Mouse (Mus musculus): Measurements from ENCODE around the gene Chit1.

Chit1 gene

DNA sequence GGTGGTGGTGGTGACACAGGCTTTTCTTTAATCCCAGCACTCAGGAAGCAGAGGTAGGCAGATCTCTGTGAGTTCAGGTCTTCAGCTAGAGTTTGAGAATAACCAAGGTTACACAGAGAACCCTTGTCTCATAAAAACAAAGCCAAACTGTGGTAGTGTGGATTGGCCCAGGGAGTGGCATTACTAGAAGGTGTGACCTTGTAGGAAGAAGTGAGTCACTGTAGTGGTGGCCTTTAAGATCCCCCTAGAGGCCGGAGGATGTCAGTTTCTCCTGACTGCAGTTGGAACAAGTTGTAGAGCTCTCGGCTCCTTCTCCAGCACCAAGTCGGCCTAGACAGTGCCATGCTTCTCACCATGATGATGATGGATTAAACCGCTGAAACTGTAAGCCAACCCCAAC, at the start of gene Chit1:
Gene Chit1, plus strand, starts transcription at position 264 of the 400 bp plus-strand sequence.
- DNase-seq (ENCODE audit: low read depth, low spot score), result peak; percentile 59
- no peaks in the 10 kb centered on the region for H3K27me3 ChIP-seq (ENCODE audit: control insufficient read depth, insufficient read depth, low read length, poor library complexity, severe bottlenecking)
- H3K36me3 ChIP-seq (ENCODE audit: control insufficient read depth, insufficient read depth, low read length, poor library complexity, severe bottlenecking), result no peaks in the 10 kb centered on the region

DNA sequence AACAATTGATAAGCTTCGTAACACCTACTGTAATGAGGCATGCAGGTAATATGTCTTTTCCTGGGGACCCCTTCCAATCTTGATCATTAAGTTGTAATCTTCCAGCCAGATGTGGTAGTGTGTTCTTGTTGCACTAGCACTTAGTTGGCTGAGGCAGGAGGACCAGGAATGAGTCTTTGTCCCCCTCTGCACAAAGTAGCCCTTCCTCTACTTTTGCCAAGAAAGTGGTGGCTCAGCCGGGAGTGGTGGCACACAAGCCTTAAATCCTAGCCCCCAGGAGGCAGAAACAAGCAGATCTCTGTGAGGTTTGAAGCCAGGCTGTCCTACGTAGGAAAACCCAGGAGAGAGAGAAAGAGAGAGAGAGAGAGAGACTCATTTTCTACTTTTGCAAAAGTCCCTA, 49.1 kb upstream of the Chit1 start:
- no peaks in the 10 kb centered on the region for H3K36me3 ChIP-seq (ENCODE audit: control insufficient read depth, insufficient read depth, low read length, poor library complexity, severe bottlenecking)
- DNase-seq (ENCODE audit: low read depth, low spot score), result no peak
- H3K27me3 ChIP-seq (ENCODE audit: control insufficient read depth, insufficient read depth, low read length, poor library complexity, severe bottlenecking), result no peaks in the 10 kb centered on the region

DNA sequence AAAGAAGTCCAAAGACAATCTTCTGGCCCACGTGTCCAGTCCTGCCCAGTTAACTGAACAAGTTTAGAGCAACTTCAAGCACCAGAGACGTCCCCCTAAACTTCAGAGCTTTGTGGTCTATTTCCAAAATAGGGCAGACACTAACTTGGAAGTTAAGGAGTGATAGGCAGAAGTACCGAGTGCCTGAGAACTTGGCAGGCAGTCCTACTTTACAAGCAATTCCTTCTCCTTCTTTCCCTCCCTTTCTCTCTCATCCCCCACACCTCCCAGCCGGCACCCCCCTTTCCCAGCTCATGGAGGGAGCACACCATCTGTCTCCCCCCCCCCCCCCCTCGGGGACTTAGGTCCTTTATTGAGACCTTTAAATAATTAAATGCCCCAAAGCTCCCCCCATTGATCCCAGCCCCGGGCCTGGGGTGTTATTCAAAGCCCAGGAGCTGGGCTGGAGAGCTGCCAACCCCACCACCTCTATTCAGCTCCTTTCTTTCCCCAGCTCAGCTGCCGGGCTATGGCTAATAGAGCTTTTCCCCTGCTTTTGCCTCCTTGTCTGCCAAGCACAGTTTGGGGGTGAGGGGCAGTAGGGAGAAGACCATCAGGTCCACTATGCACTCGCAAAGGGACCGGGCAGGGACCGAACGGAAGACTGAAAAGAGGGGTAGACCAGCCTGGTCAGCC, 48.5 kb upstream of the Chit1 start:
- DNase-seq (ENCODE audit: low read depth, low spot score), result no peak
- Histone ChIP-seq H3K27me3 (ENCODE audit: control insufficient read depth, insufficient read depth, low read length, poor library complexity, severe bottlenecking) (no peaks in the 10 kb centered on the region), H3K36me3 (ENCODE audit: control insufficient read depth, insufficient read depth, low read length, poor library complexity, severe bottlenecking) (no peaks in the 10 kb centered on the region)

DNA sequence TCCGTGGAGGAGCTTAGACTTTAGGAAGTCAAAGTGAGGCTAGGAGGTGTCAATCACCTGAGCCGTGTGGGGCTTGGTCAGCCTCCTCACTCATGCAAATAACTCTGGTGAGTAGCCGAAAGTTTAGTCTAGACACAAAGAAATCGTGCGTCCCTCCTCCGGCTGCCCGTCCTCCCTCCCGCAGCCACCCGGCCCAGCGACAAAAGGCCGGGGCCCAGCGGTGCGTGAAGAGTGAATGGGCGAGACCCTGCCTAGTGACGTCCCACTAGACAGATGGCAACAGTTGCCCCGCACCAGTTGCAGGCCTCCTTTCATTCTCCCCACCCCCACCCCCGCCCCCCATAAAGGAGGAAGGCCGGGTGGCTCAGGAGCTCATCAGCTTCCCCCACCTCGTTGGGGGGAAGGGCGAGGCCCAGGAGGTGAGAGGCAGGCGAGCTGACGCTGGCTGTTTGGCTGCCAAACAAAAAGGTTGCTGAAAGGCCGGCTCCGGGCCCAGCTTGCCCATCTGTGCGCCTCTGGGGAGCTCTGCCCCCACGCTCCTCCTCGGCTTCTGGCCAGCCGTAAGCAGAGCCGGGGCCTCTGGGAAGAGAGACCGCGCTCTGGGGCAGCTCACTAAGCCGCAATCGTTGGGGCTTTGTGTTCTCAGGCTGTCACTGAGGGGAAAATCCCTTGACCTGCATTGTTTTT, 47.8 kb upstream of the Chit1 start:
- peak; percentile 93 for DNase-seq (ENCODE audit: low read depth, low spot score)
- H3K27me3 ChIP-seq (ENCODE audit: control insufficient read depth, insufficient read depth, low read length, poor library complexity, severe bottlenecking), result no peaks in the 10 kb centered on the region
- H3K36me3 ChIP-seq (ENCODE audit: control insufficient read depth, insufficient read depth, low read length, poor library complexity, severe bottlenecking), result no peaks in the 10 kb centered on the region

DNA sequence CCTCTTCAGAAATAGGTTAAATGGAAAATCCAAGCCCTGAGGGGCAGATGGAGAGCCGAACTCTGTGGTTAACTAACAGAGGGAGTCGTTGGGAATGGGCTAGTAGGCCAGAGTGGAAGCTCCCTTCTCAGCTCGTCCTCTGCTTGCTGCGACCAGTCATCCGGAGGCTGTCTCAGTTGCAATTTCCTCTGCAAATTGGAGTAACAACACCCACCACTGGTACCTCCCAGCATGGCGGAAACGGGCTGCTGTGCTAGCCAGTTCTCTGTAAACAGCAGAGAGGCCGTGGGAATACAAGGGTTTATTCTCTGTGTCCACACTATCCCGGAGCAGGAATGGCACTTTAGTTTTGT, 47.3 kb upstream of the Chit1 start:
- DNase-seq (ENCODE audit: low read depth, low spot score), result peak; percentile 61

DNA sequence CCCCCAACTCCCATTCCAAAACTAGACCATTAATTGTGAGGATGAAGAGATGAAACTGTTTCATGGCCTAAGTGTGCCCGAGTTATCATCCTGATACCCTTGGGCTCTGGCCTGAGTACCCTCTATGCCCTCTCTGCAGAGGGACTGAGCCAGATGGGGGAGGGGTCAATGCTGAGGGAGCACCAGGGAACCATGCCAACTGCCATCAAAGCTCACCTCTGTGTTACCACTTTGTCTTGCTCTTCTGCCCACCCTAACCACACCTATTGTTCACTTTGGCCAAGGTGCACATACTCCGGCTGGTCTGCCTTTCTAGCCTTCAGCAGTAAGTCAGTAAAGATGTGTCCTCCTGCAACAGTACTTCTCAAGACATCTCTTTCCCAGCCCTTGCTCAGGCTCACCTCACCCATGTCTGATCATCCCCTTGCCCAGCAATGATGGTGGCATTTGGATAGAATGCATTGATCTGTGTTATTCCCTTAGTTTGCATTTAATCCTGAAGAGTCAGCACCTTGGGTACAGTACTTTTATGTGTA, 46.7 kb upstream of the Chit1 start:
- H3K27me3 ChIP-seq (ENCODE audit: control insufficient read depth, insufficient read depth, low read length, poor library complexity, severe bottlenecking), result no peaks in the 10 kb centered on the region
- no peaks in the 10 kb centered on the region for H3K36me3 ChIP-seq (ENCODE audit: control insufficient read depth, insufficient read depth, low read length, poor library complexity, severe bottlenecking)
- no peak for DNase-seq (ENCODE audit: low read depth, low spot score)

More for the DNA sequence above, 47.3 kb upstream of the Chit1 start:
- Histone ChIP-seq H3K36me3 (ENCODE audit: control insufficient read depth, insufficient read depth, low read length, poor library complexity, severe bottlenecking) (no peaks in the 10 kb centered on the region), H3K27me3 (ENCODE audit: control insufficient read depth, insufficient read depth, low read length, poor library complexity, severe bottlenecking) (no peaks in the 10 kb centered on the region)

DNA sequence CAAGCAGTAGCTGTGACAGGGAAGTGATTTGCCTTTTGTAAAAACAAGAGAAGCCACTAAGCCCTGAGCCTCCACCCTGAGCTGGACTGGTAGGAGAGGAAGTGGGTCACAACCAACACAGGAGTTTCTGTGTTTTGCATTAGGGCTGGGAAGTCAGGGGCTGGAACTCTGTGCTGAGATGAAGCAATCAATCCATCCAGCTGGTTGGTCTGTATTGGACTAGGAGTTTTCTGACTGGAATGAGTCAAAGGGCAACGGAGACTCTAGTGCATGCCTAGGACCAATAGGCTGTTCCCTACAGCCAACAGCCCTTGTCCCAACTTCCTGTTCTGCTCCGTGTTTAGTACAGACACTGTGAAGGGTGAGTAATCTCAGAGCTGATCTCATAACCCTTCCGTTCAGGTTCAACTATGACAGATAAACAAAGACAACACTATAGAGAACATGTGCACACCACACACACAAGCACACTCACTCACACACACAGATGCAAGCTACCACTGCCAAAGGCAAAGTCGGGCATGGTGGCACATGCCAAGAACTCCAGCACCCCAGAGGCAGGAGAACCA, 45.7 kb upstream of the Chit1 start:
- peak; percentile 60 for DNase-seq (ENCODE audit: low read depth, low spot score)
- H3K36me3 ChIP-seq (ENCODE audit: control insufficient read depth, insufficient read depth, low read length, poor library complexity, severe bottlenecking), result no peaks in the 10 kb centered on the region
- no peaks in the 10 kb centered on the region for H3K27me3 ChIP-seq (ENCODE audit: control insufficient read depth, insufficient read depth, low read length, poor library complexity, severe bottlenecking)

DNA sequence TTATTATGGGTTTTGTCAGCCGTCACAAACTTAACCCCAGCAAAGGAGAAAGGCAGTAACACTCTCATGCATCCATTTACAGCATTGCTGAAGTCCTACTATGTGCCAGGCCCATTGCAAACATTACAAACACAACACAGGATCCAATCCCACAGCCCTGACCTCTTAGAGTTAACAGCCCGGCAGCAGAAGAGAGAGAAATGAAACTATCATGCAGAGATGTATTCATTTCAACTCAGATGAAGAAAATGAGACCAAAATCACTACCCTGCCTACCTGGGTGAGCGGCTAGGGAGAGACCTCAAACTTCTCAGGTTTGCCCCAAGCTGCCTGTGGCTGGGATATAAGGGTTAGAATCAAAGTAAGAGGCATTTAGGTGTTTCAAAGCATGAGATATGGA, 44.5 kb upstream of the Chit1 start:
- Histone ChIP-seq H3K36me3 (ENCODE audit: control insufficient read depth, insufficient read depth, low read length, poor library complexity, severe bottlenecking) (no peaks in the 10 kb centered on the region), H3K27me3 (ENCODE audit: control insufficient read depth, insufficient read depth, low read length, poor library complexity, severe bottlenecking) (no peaks in the 10 kb centered on the region)
- peak; percentile 34 for DNase-seq (ENCODE audit: low read depth, low spot score)

DNA sequence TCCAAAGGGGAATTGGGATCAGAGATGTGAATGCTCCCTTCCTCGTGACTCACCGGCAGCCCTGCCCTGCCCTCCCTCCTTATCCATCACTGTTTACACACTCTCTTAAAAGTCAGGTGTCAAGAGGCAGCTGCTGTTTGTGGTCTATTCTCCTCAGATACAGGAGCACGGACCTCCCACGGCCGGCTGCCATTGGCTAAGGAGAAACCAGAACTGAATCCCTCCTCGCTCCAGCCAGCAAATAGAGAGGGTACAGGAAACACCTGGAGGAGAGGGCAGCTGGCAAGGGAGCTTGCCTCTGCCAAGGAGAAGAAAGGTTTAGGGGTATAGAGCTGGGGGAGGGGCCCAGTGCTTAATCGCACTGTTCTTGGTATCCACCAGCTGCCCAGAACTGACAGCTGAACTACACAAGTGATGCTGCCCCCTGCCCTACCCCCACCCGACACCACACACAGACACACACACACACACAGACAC, 43.9 kb upstream of the Chit1 start:
- no peaks in the 10 kb centered on the region for H3K36me3 ChIP-seq (ENCODE audit: control insufficient read depth, insufficient read depth, low read length, poor library complexity, severe bottlenecking)
- DNase-seq (ENCODE audit: low read depth, low spot score), result peak; percentile 79
- H3K27me3 ChIP-seq (ENCODE audit: control insufficient read depth, insufficient read depth, low read length, poor library complexity, severe bottlenecking), result no peaks in the 10 kb centered on the region

DNA sequence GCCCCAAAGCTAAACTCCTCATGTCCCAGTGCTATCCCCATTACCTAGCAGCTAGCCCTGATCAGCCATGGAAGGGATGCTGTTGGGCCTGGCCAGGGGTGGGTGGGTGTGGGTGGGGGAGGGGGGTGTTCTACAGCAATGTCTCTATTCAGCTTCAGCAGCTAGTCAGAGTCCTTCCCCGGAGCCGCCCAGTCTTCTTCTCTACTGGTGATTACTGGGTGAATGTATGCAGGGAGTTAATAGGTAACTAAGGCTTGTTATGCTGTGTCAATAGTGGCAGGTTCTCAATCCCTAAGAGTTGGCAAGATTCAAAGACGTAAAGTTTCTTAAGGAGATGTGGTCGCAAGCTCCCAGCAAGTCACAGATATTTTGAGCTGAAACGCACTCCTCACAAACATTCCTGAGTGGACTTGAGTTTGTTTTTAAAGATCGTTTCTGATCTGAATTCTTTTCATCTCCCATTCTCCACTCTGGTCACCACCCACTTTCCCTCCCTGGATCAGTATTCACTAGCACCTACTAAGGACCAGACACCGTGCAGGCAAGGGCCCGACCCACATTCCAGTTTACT, 40.9 kb upstream of the Chit1 start:
- no peak for DNase-seq (ENCODE audit: low read depth, low spot score)
- Histone ChIP-seq H3K36me3 (ENCODE audit: control insufficient read depth, insufficient read depth, low read length, poor library complexity, severe bottlenecking) (peaks cover 7% of the 10 kb centered on the region; the same call in 1 of the 2 replicates), H3K27me3 (ENCODE audit: control insufficient read depth, insufficient read depth, low read length, poor library complexity, severe bottlenecking) (no peaks in the 10 kb centered on the region)

DNA sequence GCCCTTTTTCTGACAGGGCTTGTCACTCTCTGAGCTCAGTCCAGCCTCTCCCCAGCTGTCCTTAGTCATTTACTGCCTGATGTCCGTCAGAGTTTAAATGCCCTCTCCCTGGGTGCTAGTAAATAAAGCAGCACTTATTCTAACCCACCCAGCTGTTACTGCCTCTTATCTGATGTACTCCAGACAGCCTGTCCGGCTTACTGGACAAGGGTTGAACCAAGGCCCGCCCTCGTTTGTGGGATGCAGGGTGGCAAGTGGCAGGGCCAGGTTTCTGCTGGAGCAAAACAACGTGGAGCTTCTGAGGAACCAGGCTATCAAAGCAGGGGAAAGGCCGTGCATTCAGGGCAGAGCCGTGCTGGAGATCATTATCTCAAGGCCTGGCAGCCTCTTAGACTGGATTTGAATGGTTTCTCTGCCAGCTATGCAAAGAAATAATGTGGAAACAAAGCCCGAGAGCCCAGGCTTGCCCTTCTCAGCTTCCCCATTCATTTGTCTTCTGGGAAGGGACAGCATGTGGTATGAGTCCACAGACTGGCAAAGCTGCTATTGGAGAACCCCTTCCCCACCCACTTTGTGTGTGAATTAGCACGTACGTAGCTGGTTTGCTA, 39.5 kb upstream of the Chit1 start:
- Histone ChIP-seq H3K36me3 (ENCODE audit: control insufficient read depth, insufficient read depth, low read length, poor library complexity, severe bottlenecking) (peaks cover 14% of the 10 kb centered on the region), H3K27me3 (ENCODE audit: control insufficient read depth, insufficient read depth, low read length, poor library complexity, severe bottlenecking) (no peaks in the 10 kb centered on the region)

DNA sequence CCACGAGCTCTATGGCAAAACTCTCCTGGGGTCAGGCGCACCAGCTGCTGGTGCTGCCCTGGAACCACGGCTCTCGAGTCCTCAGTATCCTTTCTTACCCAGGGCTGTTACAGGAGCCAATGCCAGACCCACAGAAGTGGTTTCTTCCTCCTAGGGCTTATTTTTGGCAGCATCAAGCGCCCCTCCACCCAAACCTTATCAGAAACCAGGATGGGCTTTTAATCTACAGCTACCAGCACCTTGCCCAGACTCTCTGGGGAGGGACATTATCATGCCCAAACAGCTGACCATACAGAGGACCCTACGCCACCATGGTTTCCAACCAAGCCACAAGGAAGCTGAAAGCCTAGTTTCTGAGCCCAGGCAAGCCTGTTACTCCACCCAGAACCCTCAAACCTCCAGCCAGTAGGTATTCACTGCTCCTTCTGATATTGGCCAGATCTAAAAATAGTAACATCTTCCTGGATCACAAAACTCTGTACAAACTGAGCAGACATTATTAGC, 37.9 kb upstream of the Chit1 start:
- Histone ChIP-seq H3K27me3 (ENCODE audit: control insufficient read depth, insufficient read depth, low read length, poor library complexity, severe bottlenecking) (no peaks in the 10 kb centered on the region), H3K36me3 (ENCODE audit: control insufficient read depth, insufficient read depth, low read length, poor library complexity, severe bottlenecking) (peaks cover 22% of the 10 kb centered on the region)
- no peak for DNase-seq (ENCODE audit: low read depth, low spot score)

More for the DNA sequence above, 39.5 kb upstream of the Chit1 start:
- no peak for DNase-seq (ENCODE audit: low read depth, low spot score)

DNA sequence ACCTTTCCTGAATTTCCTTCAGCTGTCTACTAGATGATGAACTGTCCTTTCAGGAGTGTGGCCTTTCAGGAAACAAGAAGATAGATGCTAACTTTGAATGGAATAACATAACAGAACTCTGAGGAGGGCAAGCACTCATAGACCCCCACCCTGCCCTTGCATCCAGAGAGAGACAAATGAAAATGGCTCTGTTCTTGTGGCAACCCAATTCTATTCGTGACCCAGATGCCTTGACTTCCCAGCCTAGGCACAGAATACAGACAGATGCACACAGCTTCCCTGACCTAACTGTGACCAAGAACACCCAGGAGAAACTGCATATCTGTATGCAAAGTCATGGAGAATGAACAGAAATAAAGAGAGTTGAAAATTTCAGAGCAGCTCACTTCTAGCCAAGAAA, 37.4 kb upstream of the Chit1 start:
- DNase-seq (ENCODE audit: low read depth, low spot score), result no peak
- H3K27me3 ChIP-seq (ENCODE audit: control insufficient read depth, insufficient read depth, low read length, poor library complexity, severe bottlenecking), result no peaks in the 10 kb centered on the region
- H3K36me3 ChIP-seq (ENCODE audit: control insufficient read depth, insufficient read depth, low read length, poor library complexity, severe bottlenecking), result peaks cover 22% of the 10 kb centered on the region

DNA sequence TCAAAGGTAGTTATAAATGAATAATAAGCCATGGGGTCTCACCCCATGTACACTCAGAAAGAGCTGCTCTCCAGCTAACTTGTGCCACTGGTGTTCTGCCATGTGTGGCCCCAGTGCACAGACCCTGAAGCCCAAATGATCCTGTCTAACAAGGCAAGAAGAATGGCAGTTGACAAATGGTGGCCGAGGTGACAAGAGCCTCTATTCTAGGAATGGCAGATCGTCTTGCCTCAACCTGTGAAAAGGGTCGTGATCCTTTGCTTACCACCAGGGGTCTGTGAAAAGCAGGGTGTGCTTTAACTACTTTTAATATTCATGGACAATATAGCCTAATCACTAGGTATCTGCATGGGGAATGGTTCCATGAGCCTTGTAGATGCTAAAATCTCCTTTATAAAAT, 36.9 kb upstream of the Chit1 start:
- H3K36me3 ChIP-seq (ENCODE audit: control insufficient read depth, insufficient read depth, low read length, poor library complexity, severe bottlenecking), result peaks cover 22% of the 10 kb centered on the region
- no peaks in the 10 kb centered on the region for H3K27me3 ChIP-seq (ENCODE audit: control insufficient read depth, insufficient read depth, low read length, poor library complexity, severe bottlenecking)
- DNase-seq (ENCODE audit: low read depth, low spot score), result peak; percentile 36
